ENCODE assay signal across 18 mouse cellular contexts in the genomic region with DNA sequence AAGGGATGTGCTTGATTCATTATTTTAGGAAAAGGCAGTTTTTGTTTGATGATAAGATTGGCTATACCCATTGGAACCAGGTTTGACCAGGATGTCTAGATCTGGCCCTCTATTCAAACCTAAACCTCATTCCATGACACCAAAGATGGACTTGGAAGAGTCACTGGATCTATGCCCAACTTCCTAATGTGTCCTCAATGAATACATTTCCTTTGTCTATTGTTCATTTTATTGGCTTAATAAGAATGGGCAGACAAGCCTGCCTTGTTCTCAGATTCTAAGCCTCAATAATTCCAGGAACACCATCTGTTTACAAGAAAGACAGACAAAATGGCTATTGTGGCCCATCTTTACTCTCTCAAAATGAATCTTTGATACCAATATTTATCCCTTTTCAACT. TPM values are rescaled to one million over a fixed set of nuclear protein-coding genes. Genes with fewer than 3 reads are reported as not detected.
"Had no signal": no experiment of that assay in that cellular context is flagged by ENCODE, and none has a peak within 500 bp of the region (broad histone marks: within the 10 kb centered on the region; RNA-seq: fewer than 3 reads in every experiment).

No protein-coding gene starts in this region.

- H3K27ac ChIP-seq: kidney, postnatal 0 days; left cerebral cortex, adult 2 months; limb, embryonic 15.5 days; liver, embryonic 12.5 days; lung, embryonic 15.5 days; macrophage; midbrain, embryonic 12.5 days; neural tube, embryonic 15.5 days had no signal

- H3K36me3 ChIP-seq: limb, embryonic 15.5 days; liver, embryonic 12.5 days; lung, embryonic 15.5 days; midbrain, embryonic 12.5 days; neural tube, embryonic 15.5 days had no signal

- H3K27me3 ChIP-seq: limb, embryonic 15.5 days; liver, embryonic 12.5 days; lung, embryonic 15.5 days; megakaryocyte, embryonic 14.5 days; midbrain, embryonic 12.5 days; neural tube, embryonic 15.5 days had no signal

- H3K9ac ChIP-seq: limb, embryonic 15.5 days; liver, embryonic 12.5 days; lung, embryonic 15.5 days; midbrain, embryonic 12.5 days; neural tube, embryonic 15.5 days had no signal

- ATAC-seq: intestine, postnatal 0 days; liver, embryonic 12.5 days had no signal

- H3K4me3 ChIP-seq: left cerebral cortex, adult 2 months; limb, embryonic 15.5 days; liver, embryonic 12.5 days; lung, embryonic 15.5 days; megakaryocyte, embryonic 14.5 days; midbrain, embryonic 12.5 days; myocyte; neural tube, embryonic 15.5 days had no signal

- DNase-seq: kidney, adult 9 months; kidney, postnatal 36 days; lung, postnatal 14 days; thymus, adult 2 months; thymus, postnatal 25 days had no signal

- H3K4me1 ChIP-seq: limb, embryonic 15.5 days; liver, embryonic 12.5 days; lung, embryonic 15.5 days; megakaryocyte, embryonic 14.5 days; midbrain, embryonic 12.5 days; neural tube, embryonic 15.5 days had no signal

- H3K9me3 ChIP-seq: limb, embryonic 15.5 days; liver, embryonic 12.5 days; lung, embryonic 15.5 days; megakaryocyte, embryonic 14.5 days; midbrain, embryonic 12.5 days; neural tube, embryonic 15.5 days had no signal

- H3K4me2 ChIP-seq: limb, embryonic 15.5 days; liver, embryonic 12.5 days; lung, embryonic 15.5 days; midbrain, embryonic 12.5 days; neural tube, embryonic 15.5 days had no signal

RNA-seq across cellular contexts. Expression of gene Clec2d, which starts 18.5 kb away (rescaled TPM):
- polyA plus RNA-seq: limb, embryonic 11.5 days; liver, embryonic 12.5 days; neural tube, embryonic 11.5 days had no signal
